Mouse (Mus musculus) frontal cortex, postnatal 25 days (tissue): ENCODE measurements around the gene Nav2.
A peak's percentile ranks its signal among the peaks of the same experiment; 100 is the strongest.

ENCODE experiments used
- DNase-seq, 2 experiments: peaks; one replicate each; pipeline ENCODE4 v3.0.0; 2022; ENCODE audit warnings: low spot score in 2 of 2

The Nav2 gene

DNA sequence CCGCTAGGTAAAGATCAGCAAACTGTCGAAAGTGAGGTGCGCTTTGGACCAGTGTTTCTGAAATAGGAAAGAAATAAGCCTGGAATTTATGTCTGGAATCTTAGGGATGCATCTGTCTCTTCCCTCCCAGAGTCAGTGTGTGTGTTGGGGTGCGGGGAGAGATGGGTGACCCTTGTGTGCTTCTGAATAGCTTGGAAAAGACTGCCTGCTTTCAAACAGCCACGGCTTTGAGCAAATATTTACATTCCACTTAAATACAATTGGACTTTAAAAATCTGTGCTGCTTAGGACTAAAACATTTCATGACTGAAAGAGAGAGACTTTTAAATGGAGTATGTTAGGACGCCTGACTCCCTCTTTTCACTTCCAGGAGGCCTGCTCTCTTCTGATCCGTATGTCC, 528.0 kb downstream of the Nav2 start:
- DNase-seq, result no peak

DNA sequence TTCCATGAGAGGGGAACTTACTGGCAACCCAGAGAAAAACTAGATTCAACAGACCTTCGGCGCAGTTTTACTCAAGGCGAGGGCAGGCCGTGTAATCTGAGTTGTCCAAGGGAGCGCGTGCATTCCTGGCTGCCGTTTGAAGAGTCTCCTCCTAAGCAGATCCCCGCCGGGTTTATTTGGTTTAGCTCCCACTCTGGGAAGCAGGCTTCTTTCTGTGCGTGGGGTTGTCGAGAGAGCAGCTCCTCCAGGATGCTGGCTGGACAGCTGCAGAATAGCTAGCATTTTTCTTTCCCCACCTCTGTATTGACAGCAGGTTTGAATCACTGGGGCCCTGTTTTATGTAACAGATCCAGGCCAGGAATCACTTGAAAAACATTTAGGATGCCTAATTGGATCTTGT, 529.4 kb downstream of the Nav2 start:
- DNase-seq, result peak in 1 of 2 experiments; percentile 60

DNA sequence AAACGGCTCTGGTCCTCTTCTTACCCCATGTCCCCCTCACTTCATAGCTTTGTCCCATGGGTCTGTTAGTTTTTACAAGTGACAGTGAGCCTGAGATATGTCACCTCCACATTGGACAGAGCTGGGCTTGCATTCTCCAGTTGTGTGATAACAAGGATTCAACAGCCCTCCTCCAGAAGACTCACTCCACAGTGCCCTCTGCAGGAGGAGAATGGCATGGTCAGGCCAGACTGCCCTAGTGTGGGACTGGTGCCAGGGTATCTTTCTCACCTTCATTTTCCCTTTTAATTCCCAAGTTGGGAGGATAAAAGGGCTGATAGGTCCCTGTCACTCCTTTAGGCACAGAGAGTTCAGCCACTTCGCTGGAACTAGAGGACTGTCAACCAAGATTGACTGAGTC, 530.6 kb downstream of the Nav2 start:
- DNase-seq, result no peak

DNA sequence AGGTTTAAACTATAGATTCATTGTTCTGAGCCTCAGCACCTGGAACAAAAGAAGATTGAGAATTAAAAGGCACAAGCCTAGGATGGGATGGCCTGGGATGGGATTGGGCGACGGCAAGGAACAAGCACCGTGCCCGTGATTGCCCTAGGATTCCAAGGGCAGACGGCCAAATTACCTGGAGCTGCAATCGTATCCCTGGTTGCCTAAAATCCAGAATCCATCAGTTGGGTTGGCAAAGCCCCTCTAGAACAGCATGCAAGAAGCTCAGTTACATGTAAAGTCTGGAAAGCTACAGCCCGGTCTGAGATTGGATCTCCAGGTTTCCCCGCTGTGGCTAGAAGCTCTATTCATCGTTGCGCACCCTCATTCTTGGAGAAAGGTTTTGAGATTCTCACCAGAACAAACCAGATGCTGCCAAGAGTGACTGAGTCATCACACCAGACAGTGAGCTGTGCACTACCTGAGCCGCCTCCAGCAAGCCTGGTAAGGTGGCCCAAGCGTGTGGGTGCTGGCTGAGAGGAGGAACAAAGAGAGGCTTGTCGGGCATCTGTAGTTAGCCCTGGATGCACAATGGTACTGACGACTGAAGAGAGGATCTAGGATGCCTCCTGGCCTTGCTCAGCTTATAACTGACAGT, 531.9 kb downstream of the Nav2 start:
- DNase-seq, result no peak

DNA sequence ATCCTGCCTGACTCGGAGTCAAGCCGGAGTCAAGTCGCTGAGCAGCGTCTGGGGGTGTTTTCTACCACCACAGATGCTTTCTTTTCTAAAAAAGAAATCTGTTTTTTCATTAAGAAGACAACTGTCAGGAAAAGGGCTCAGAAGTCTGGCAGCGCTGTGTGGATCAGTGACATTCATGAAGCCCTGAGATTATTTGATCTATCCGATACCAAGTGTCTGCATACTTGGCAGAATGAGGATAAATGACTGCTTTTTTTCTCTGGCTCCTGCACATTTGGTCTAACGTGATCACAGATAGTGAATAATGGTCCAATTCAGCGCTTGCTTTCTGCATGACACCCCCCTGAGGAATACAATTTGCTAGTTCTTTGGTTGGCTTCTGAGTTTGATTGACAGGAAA, 533.7 kb downstream of the Nav2 start:
- no peak for DNase-seq

DNA sequence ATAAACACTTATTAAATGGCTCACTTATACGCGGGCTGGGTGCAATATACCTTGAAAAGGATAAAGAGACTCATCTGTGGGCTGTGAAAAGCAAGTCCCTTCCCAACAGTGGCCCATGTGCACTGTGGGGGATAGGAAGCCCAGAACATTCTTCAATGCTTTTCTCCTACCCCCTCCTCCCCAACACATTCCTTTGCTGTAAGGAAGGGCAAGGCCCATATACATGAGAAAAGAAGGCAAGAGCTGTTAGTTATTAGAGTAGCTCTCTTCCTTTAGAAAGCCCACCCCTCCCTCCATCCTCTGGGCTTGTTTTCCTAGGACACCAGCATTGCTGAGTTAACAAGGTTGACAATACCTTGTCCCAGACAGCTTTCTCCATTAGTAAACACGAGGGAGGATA, 540.1 kb downstream of the Nav2 start:
- DNase-seq, result no peak

DNA sequence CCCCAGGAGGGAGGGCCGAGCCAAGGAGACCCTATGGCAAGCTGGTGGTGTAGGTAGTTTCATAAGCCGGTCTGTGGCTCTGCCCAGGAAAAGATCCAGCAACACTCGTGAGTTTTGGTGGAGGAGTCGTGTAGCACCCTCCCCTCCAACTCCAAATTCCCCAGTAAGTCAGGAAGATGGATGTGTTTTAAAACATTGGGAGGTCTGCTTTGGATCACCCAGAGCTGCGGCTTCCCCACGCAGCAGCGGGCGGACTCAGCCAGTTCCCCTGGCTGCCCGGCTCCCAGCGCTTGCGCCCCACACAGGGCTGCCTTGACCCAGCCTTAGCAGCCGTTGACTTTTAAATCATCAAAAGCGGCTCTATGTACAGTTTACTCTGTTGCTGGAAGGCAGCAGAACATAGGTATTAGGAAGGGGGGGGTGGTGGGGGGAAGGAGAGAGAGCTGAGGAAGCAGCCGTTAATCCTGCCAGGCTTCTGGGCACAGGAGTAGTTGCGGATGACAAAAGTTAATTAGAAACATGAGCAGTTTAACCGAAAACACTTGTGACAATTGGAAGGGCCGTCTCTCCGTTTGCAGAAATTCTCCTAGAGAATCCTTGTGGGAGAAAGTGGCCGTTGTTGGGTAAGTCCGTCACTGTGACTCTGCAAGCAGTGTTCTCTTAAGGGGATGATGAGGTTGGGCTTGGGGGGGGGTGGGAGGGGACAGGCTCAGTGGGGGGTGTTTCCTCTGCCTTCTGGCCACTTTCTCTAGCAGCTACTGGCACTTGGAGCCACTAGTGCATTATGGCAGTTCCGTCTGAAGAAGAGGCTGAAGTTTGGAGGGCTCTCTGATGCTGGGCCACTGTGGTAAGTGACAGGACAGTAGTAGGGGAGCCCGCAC, 542.0 kb downstream of the Nav2 start:
- DNase-seq, result no peak

DNA sequence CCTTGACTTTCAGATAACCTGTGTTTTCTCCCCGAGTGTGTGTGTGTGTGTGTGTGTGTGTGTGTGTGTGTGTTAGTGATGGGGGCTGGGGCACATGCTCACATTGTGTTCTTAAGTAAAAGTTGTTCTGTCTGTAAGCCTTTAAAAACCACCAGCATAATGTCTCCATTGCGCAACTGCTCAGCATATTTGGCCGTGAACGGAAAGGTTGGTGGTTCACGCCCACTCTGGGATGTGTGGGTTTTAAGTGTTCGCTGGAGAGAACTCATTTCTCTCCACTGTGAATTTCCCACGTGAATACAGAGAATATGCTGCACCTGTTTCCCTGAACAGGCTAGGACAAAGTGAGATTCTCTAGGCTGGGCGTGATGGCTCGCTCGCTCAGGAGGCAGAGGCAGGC, 542.7 kb downstream of the Nav2 start:
- DNase-seq, result no peak

DNA sequence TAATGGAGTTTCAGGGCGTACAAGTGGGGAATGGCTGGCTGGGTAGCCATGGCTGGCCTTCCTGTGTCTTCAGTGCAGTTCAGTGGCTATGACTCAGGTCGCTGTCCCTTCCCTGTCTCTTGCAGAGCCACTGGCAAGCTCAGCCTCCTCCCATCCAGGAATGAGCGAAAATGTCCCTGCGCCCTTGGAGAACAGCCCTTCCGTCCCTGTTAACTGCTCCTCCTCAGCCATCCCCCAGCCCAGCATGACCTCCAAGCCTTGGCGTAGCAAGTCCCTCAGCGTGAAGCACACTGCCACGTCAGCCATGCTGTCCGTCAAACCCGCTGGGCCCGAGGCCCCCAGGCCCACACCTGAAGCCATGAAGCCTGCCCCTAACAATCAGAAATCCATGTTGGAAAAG, 543.8 kb downstream of the Nav2 start:
- DNase-seq, result no peak

DNA sequence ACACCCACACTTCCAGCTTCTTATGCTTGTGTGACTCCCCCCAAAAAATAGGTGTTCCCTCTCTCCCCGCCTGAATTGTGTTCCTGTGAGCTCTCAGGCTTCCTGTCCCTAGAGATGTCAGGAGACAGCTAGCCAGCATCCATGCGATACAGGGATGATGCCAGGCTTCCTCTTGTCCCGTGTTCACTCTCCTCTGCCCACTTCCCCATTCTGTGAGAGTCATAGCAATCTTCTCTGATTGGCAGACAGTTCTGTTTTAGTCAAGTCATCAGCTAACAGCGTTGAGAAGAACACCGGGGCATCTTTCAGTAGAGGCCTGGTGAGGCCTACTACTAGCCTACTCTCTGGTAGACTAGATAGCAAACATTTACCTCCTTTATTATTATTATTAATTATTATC, 546.1 kb downstream of the Nav2 start:
- DNase-seq, result no peak

DNA sequence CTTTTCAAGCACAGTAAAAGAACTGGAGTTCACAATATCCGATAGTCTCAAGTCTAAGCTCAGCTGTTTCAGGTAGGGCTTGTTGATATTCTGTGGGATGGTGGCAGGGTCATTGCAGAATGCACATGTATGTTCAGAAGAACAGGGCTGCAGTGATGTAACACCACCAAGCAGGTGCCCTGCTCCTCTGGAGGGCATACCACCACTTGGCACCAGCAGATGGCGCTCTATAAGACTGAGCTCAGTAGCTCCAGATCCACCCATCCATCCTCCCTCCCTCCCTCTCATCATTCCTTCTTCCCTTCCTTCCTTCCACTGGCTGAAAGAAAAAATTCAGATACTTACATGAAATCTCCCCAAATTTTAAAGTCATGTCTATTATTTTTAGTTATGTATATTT, 547.6 kb downstream of the Nav2 start:
- no peak for DNase-seq

DNA sequence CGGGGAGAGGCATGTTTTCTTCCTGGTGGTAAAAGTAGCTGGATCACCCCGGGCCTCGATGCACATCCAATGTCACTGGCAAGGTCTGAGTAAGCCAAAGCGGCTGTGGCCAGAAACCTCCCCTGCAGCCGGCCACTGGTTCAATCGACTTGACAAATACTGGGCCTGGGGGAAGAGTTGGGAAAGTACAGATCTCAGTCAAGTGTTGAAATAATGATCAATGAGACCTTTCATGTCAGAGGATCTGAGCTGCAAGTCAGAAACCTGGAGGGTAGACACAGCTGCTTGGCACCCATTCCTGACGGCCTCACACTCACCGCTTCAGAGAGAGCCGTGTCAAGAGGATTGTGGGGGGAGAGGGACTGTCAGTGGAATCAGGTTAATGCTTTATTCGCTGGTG, 548.9 kb downstream of the Nav2 start:
- no peak for DNase-seq

DNA sequence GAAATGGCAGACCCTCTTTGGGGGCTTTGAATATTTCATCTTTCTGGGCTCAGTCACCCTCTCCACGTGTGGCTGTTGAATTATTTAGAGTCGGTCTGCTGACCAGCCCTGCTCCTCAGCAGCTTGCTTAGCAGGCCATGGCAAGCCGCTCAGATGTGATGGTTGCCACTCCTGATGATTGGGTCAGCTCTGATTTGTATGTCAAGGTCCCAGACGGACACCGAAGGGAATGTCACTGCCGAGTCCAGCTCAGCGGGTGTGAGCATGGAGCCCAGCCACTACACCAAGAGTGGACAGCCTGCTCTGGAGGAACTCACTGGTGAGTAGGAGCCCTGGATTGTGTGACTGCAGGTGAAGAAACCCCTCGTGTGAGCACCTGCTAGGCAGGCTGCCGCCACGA, 549.4 kb downstream of the Nav2 start:
- DNase-seq, result no peak

DNA sequence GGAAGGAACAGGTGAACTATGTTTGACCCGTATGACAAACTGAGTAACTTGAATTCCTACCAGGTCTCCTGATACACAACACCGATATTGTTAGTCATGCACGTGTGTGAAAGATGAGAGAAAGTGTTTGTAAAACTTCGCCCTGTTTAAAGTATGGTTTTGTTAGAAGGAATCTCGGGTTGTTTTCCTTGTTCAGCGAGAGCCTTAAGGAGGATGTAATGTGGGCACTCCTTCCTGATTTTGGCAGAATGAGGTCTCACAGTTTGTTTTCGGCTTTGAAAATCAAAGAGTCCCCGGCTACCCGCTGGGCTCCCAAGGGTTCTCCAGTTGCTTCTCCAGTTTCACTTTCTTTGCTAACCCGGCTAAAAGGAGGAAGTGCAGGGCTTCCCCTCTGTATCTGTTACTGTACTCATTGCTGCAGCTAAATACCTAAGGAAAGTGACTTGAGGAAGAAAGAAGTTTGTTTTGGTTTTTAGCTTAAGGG, 553.9 kb downstream of the Nav2 start:
- no peak for DNase-seq

DNA sequence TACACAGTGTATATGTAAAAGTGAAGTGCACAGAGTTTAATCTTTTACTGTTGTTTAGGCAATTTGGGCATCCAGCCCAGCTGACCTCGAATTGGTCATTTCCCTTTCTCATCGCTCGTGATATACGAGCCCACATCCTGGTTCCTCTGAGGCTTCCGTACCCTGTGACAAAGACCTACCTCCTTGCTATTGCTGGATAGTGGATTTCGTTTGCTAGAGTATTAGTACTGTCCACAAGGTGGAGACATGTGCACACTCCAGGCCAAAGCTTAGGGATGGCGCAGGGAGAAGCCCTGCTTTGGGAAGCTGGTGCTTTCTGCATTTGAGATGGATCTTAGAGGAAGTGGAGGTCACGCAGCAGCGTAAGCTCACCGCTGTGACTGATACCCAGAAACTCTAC, 559.3 kb downstream of the Nav2 start:
- DNase-seq, result no peak

DNA sequence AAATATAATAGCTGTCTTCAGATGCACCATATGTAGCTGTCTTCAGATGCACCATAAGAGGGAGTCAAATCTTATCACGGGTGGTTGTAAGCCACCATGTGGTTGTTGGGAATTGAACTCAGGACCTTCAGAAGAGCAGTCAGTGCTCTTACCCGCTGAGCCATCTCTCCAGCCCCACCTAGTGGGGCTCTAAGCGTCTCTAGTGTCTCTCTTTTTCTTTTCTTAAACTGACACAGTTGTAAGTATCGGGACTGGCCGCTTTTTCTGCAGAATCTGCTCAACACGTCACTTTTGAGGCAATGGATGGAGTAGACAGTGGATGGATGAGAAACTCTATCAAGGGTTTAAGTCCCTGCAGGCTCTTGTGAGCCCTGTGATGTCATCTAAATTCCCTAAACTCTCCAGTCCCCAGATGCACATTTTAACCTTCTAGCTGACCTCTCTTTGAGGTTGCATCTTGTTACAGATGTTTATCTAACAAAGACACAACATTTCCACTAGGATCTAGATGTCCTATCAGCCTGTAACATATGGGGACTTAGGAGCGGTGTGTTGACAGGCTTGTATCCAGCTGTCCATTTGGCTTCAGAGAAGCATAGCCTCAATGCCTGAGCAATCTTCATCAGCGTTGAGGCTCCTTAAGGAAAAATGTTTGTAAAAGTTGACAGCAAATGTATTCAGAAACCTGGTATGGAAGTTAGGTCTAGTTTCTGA, 560.1 kb downstream of the Nav2 start:
- no peak for DNase-seq

DNA sequence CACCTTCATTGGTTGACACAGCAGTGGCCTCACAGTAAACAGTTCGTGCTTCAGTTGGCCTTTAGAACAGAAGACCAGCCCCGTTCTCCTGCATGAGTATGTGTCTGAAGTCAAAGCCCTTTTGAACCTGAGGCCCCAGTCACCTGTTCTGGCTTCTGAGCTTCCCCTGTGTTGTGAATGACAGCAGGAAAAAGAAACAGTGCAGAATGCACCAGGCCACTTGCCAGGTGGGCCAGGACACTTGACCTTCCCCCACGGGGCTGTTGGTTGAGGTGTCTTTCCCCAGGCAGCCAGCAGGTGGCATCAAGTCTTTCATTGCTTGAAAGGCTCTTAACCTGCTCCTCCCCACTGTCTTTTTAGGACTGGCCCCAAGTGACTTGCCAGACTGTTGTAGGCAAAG, 562.8 kb downstream of the Nav2 start:
- DNase-seq, result no peak

DNA sequence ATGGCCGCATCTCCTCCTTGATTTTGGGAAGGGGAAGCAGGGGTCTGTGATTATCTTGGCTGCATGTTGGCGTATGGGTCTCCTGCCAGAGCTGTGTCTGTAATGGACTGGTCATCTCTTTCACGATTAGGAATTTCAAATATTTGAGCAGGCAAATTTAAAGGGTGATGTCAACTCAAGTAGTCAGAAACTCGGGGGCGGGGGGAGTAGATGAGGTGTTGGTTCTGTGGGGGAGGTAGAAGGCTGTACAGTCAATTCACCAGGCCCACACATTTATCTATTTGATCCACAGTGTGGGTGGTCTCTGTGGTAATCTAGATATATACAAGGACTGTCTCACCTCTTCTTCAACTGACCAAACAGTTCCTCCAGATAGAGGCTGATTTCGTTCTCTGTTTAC, 566.8 kb downstream of the Nav2 start:
- DNase-seq, result no peak

DNA sequence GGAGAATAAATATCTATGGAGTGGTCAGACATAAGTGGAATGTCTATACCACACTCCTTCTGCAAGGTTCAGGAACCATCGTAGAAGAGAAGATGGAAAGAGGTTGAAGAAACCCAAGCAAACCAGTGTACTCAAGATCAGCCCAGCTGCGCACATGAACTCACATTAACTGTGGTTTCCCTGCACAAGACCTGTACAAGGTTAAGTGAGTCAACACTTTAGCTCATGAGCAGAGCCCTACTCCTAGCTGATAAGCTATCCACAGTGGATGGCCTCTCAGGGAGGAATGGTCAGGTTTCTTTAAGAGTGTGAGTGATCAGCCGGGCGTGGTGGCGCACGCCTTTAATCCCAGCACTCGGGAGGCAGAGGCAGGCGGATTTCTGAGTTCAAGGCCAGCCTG, 567.6 kb downstream of the Nav2 start:
- DNase-seq, result no peak

DNA sequence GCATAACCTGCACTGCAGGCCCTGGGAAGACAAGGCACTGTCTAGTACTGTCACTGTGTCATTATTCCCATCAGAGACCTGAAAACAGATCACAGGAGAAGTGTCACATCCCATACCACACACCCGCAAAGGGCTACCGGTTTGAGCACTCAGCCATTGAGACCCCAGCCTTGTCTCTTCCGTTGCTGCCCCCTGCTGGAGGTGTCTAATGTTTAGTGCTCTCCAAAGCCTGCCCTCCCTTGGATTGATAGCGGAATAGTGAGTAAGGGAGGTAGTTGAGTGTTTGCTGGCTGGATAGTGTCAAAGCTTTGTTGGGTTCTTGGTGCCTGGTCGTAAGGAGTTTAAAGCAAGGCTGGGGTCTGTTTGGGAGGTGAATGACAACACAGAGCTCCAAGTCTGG, 568.1 kb downstream of the Nav2 start:
- DNase-seq, result peak; percentile 53 to 56

DNA sequence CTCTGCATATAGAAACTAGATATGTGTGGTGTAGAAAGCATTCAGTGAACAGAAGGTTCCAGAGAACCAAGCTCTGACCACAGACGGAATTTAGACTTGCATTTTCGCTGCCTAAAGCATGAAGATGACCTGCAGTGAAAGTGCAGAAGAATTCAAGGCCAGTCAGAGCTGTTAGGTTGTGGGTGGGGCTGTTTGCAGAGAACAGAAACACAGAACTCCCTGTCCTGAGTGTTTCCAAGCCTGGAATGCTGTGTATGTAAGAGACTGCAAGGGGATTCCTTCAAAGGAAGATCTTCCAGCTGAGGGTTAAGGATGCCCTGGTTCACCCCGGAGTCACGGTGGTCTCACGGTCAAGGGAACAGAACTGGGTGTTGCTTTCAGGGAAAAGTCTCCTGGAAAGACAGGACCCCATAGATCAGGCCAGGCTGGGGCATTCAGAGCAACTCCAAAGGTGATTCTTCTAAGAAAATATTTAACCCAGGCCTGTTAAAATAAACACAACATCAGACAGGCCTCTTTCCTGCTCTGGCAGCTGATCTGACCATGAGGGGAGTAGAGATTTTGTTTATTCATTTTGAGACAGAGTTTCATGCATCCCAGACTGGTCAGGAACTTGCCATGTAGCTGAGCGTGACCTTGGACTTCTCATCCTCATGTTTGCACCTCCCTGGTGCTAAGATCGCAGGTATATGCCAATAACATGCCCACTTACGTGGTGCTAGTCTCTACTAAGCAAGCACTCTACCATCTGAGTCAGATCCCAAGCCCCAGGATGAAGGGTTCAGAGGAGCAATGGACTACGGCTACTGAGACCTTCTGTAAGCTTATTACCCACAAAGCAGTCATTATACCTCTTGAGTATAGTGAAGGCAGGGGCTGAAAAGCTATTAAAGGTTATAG, 568.8 kb downstream of the Nav2 start:
- DNase-seq, result no peak

DNA sequence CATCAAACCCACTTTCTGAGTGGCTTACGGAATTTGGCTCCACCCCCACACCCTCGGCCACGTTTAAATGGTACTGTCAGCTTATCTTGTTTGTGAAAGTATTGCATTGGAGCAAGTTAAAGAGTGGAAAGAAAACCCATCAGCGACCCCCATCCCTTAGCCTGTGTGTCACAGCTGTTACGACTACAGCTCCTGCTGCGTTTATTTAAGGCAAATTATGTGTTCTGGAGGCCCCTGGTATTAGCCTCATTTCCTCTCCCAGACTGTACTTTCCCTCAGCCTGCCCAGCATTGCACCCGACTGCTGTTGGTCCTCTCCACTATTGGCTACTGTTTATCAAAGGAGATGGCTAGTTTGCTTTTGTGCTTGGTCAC, 569.4 kb downstream of the Nav2 start:
- no peak for DNase-seq
